Mouse (Mus musculus) neural tube, embryonic 15.5 days (tissue): ENCODE results near the gene Spred2. TPM values are rescaled to one million over a fixed set of nuclear protein-coding genes. Genes with fewer than 3 reads are reported as not detected.

Experiments used
- ATAC-seq: fragments of 200-750 bp; cut with Nextera tagmentation; 2 replicates; pipeline ENCODE4 v1.8.0; 2017; ENCODE audit warnings: mild to moderate bottlenecking, moderate TSS enrichment, moderate library complexity; ENCODE audit not compliant: low FRiP score
- H3K27ac ChIP-seq: fragments of 300-500 bp; sonication (generic); replicated peaks from 2 replicates; pipeline ENCODE4 v1.5.1; 2015; ENCODE audit warnings: mild to moderate bottlenecking, inconsistent platforms
- H3K27me3 ChIP-seq: fragments of 300-500 bp; sonication (generic); replicated peaks from 2 replicates; pipeline ENCODE4 v1.6.1; 2015; ENCODE audit warnings: inconsistent platforms
- H3K36me3 ChIP-seq: fragments of 300-500 bp; sonication (generic); 2 replicates; pipeline ENCODE4 v1.6.1; 2015; ENCODE audit warnings: inconsistent platforms
- H3K4me1 ChIP-seq: fragments of 300-500 bp; sonication (generic); 2 replicates; pipeline ENCODE4 v1.6.1; 2015; ENCODE audit warnings: inconsistent platforms
- H3K4me2 ChIP-seq: fragments of 300-500 bp; sonication (generic); 2 replicates; pipeline ENCODE4 v1.6.1; 2015; ENCODE audit warnings: inconsistent platforms, mild to moderate bottlenecking, moderate library complexity
- H3K4me3 ChIP-seq: fragments of 300-500 bp; sonication (generic); replicated peaks from 2 replicates; pipeline ENCODE4 v1.5.1; 2015; ENCODE audit warnings: mild to moderate bottlenecking, inconsistent platforms
- H3K9ac ChIP-seq: fragments of 300-500 bp; sonication (generic); replicated peaks from 2 replicates; pipeline ENCODE4 v1.6.1; 2015; ENCODE audit warnings: mild to moderate bottlenecking, inconsistent platforms
- H3K9me3 ChIP-seq: fragments of 300-500 bp; sonication (generic); replicated peaks from 2 replicates; pipeline ENCODE4 v1.6.1; 2016; ENCODE audit warnings: inconsistent platforms
- WGBS: fragments of 180-500 bp; shearing (Covaris S2); methylation state at CpG from one replicate; pipeline ENCODE4 v1.1.7; 2015; ENCODE audit warnings: mixed read lengths; 5-methylcytosine and 5-hydroxymethylcytosine counted together
- polyA plus RNA-seq: library from polyadenylated mRNA; unstranded; fragments of >200 nt; fragmentation: Nextera tagmentation; extraction: Ambion mirVana; gene quantifications from 2 replicates; pipeline ENCODE4 v1.2.1, GENCODE M21; 2015

Gene Spred2
- polyA plus RNA-seq, 1 experiment from 2014 or later = 7.2 TPM

DNA sequence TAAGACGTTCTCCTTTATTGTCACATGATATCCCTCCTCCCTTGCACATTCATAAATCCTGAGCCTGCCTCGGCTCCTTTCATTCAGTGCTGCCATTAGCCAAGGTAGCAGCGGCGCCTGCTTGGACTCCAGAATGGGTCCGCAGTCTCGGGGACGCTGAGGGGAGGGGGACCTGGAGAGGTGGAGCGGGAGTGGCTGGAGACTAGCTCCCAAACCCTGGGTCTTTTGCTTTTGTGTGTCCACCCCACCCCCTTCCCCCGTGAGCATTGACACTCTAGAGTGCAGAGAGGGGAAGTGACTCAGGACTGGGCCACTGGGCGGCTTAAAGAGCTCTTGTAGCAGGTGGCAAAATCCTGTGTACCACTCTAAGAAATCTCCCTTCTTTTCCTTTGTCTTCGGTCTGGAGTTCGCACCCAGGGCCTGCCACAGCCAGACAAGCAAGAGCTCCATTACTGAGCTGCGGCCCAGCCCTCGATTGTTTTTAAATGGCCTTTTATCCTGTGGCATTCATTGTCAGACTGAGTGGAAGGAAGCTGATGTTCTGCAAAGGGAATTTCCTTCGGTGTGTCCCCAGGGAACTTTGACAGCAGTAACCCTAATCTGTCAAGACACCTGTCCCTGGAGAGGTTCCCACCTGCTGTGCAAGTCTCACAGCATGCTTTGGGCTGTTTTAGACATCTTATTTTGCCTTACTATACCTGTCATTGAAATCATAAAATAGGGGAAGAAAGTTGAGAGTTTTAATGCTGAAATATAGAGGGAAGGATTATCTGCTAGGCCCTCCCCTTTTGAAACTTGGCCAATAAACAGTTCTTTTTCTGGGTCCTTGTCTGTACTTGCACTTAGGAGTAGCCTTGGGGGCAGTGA is 2.0 kb downstream of the Spred2 start:
- Histone ChIP-seq H3K36me3 (no peaks in the 10 kb centered on the region), H3K9me3 (no peaks in the 10 kb centered on the region), H3K27me3 (no peaks in the 10 kb centered on the region), H3K4me1 (peaks cover 40% of the 10 kb centered on the region), H3K4me3 (peak overlapping the region; percentile 93), H3K4me2 (peak overlapping the region; percentile 72), H3K27ac (peak overlapping the region; percentile 98), H3K9ac (peak overlapping the region; percentile 83)
- ATAC-seq = peak; percentile 56
- WGBS = under 1% methylated on average over 15 of the region's 15 CpGs

DNA sequence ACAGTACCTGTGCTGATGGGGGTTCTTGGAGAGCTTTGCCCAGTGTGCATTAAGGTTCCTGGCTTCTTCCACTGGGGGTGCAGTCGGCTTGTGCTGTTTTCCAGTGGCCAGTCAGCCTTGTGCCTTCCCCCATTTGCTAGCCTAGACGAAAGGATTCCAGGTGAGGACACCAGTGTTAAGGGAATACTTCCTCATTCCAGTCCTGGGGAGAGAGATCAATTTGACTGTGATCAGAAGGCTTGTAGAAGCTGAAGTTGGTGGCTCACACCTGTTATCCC is 2.6 kb downstream of the Spred2 start:
- Histone ChIP-seq H3K27ac (no peak overlapping the region), H3K9ac (0 out of 2 replicates have a peak overlapping the region, but pooled peaks have one; percentile 83), H3K36me3 (no peaks in the 10 kb centered on the region), H3K4me1 (peaks cover 40% of the 10 kb centered on the region), H3K27me3 (no peaks in the 10 kb centered on the region), H3K4me2 (peak overlapping the region; percentile 72), H3K4me3 (peak overlapping the region; percentile 93), H3K9me3 (no peaks in the 10 kb centered on the region)
- 48% methylated on average over 2 of the region's 2 CpGs for WGBS
- ATAC-seq = no peak

DNA sequence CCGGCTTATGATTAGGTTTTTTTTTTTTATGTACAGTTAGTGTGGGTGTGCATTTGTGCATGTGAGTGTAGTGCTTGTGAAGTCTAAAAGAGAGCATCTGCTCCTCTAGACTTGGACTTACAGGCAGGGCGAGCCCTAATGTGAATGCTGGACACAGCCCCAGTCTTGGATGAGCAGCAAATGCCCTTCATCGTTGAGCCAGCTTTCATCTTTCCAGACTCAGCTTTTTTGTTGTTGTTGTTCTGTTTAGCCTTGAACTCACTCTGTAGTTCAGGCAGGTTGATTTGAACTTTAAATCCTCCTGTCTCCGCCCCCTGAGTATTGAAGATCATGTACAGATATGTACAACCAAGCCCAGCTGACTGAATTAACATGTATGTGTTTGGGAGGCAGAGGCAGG is 4.5 kb downstream of the Spred2 start:
- no peak for ATAC-seq
- peaks cover 39% of the 10 kb centered on the region for H3K4me1 ChIP-seq
- WGBS = 85% methylated on average over 4 of the region's 4 CpGs
- no peak overlapping the region for H3K4me2 ChIP-seq
- no peaks in the 10 kb centered on the region for H3K27me3 ChIP-seq
- no peak overlapping the region for H3K9ac ChIP-seq
- no peak overlapping the region for H3K4me3 ChIP-seq
- H3K27ac ChIP-seq = no peak overlapping the region
- no peaks in the 10 kb centered on the region for H3K36me3 ChIP-seq
- H3K9me3 ChIP-seq = no peaks in the 10 kb centered on the region

DNA sequence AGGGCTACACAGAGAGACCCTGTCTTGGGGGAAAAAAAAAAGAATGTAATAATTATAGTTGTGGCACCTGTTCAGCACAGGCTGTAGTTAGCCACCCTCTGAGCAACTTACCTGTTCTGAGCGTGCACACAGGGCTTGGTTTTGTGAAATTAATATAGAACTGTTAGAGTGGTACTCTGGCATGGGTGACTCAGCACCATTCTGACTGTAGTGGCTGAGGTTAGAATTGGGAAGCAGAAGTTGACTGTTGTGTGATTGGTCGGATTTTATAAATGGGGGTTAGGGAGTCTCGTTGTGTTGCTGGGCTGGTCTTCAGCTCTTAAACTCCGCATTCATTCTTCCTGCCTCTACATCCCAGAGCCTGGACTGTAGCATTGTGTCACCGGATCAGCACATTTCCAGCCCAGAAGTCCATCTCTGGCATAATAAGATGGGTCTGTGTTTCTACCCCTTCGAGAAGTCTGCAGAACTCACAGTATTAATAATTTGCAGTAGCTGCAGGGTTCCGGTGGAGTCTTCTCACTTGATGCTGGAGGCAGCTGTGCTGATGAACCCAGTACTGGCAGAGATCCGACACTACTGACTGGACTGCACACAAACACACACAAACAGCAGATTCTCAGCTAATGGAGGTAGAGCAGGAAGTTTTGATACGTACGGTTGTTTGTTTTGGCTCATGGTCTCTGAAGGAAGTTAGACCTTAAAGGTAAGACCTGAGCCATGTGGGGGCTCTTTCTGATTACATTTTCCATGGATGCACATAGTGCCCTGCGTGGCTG is 5.1 kb downstream of the Spred2 start:
- peaks cover 37% of the 10 kb centered on the region for H3K4me1 ChIP-seq
- 75% methylated on average over 11 of the region's 11 CpGs for WGBS
- H3K9ac ChIP-seq = no peak overlapping the region
- H3K36me3 ChIP-seq = no peaks in the 10 kb centered on the region
- H3K27ac ChIP-seq = no peak overlapping the region
- no peaks in the 10 kb centered on the region for H3K27me3 ChIP-seq
- no peak overlapping the region for H3K4me3 ChIP-seq
- ATAC-seq = no peak
- no peaks in the 10 kb centered on the region for H3K9me3 ChIP-seq
- H3K4me2 ChIP-seq = no peak overlapping the region

DNA sequence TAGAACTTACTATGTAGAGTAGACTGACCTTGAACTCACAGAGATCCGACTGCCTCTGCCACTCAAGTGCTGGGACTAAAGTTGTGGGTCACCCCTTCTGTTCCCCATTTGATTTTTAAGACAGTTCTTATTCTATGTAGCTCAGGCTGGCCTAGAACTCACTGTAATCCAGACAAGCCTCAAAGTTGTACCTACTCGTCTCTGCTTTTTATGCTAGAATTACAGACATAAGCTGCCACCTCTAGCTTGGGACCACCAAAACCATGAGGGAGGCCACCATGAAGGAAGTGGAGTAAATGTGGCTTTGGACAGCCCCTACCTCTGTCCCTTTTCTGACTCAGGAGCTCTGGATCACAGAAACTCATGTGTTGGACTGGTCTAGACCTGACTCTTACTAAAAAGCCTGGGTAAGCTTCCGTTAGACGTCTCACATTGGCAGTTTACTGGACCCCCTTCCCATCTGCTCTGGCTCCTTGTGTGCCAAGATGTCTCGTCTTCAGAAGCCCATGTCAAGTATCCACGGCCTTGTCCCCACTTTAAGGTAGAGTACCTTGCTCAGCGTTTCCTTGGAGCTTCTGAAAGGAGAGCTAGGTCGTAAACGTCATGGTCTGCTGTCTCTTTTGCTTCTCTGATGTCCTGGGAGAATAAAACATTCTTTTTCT is 7.5 kb downstream of the Spred2 start:
- no peaks in the 10 kb centered on the region for H3K36me3 ChIP-seq
- 90% methylated on average over 9 of the region's 9 CpGs for WGBS
- no peak overlapping the region for H3K4me3 ChIP-seq
- no peak overlapping the region for H3K4me2 ChIP-seq
- no peak for ATAC-seq
- no peak overlapping the region for H3K9ac ChIP-seq
- no peaks in the 10 kb centered on the region for H3K9me3 ChIP-seq
- no peaks in the 10 kb centered on the region for H3K27me3 ChIP-seq
- H3K27ac ChIP-seq = no peak overlapping the region
- H3K4me1 ChIP-seq = peaks cover 43% of the 10 kb centered on the region

DNA sequence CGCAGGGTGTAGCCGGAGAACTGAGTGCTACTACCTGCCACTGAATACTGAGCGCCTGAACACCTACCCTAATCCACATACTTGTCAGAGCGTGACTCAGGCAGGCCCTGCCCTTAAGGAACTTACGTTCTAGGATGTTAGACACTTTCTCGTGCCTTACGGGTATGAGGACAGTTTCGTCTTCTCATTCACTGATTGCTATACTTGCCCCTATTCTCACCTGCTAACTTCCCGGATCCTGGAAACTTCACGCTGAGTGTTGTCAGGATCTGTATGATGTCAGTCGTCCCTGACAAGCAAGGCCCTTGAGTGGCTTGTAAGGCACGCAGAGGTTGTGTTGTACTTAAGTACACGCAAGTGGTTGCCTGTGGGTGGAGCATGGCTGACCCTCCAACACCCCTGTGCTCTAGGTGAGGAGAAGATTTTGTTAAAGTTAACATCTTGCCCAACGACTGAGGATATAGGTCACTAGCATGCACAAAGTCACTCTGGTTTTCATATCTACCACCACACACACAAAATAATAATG is 8.9 kb downstream of the Spred2 start:
- Histone ChIP-seq H3K9ac (no peak overlapping the region), H3K27ac (no peak overlapping the region), H3K4me3 (no peak overlapping the region), H3K4me2 (no peak overlapping the region), H3K4me1 (peaks cover 32% of the 10 kb centered on the region), H3K36me3 (no peaks in the 10 kb centered on the region), H3K9me3 (no peaks in the 10 kb centered on the region), H3K27me3 (no peaks in the 10 kb centered on the region)
- no peak for ATAC-seq
- WGBS = 94% methylated on average over 14 of the region's 14 CpGs

DNA sequence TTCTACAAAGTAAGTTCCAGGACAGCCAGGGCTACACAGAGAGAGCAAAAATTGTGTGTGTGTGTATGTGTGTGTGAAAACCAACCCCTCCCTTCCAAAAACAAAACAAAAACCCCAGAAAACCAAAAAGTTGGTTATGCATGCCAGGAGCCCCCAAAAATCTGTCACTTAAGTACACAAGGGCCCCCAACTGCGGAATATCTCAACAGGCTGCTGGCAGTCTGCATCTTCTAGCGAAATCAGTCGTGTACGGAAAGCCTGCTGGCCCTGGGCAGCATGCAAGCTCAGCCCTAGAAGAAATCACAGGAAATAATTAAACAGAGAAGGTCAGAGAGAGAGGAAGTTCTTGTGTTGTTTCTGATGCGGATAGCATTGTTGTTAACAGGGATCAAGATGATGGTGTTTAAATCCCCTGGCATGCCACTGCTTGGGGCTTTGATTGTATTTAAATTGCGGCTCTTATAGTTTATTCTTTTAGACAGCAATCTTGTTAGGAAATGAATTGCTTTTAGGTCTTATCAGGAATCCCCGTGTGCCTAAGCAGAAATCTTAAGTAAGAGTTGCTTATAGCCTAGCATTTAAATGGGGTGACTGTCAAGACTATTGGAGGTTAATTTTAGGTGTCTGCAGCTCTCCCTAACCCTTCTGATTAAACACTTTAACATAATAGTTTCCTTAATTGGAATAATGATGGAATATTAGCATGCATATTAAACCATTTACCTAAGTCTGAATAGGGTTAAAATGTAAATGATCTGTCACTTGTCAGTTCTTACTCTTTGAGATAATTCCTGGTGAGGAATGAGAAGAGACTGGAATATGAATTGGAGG is 11.6 kb downstream of the Spred2 start:
- Histone ChIP-seq H3K9me3 (no peaks in the 10 kb centered on the region), H3K36me3 (no peaks in the 10 kb centered on the region), H3K4me1 (peaks cover 29% of the 10 kb centered on the region), H3K4me2 (no peak overlapping the region), H3K27me3 (no peaks in the 10 kb centered on the region), H3K9ac (no peak overlapping the region), H3K27ac (no peak overlapping the region), H3K4me3 (no peak overlapping the region)
- ATAC-seq = no peak
- 57% methylated on average over 7 of the region's 7 CpGs for WGBS

DNA sequence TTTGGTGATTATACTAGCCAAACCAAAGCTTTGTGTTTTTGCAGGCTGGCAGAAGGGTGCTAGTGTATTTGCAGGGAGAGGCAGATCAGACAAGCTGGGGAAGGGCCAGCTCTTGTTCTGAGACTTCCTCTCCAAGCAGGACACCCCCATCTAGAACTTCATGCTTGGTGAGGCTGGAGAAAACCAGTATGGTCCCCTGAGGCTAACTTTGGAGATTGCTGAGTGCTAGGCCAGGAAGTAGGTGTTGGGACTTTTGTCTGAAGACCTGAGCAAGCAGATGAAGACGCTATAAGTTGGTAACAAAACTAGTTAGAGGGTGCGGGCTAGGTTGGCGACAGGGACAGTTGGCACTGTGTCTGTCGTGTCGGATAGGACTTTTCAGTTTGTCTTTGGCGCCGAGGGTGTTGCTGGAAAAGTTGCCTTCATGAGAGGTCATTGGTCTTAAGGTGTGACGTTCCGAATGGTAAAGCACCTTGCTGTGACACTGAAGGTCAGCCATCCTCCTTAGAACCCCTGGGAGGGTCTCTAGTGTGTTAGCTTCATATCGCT is 14.4 kb downstream of the Spred2 start:
- no peaks in the 10 kb centered on the region for H3K9me3 ChIP-seq
- no peak overlapping the region for H3K27ac ChIP-seq
- WGBS = 93% methylated on average over 10 of the region's 10 CpGs

GRCm38 (mm10) chr11:19939305-19939730 is 15.1 kb downstream of the Spred2 start:
- no peaks in the 10 kb centered on the region for H3K9me3 ChIP-seq
- H3K36me3 ChIP-seq = no peaks in the 10 kb centered on the region
- 73% methylated on average over 5 of the region's 5 CpGs for WGBS
- peaks cover 40% of the 10 kb centered on the region for H3K4me1 ChIP-seq
- no peak overlapping the region for H3K27ac ChIP-seq
- no peak overlapping the region for H3K4me2 ChIP-seq
- H3K9ac ChIP-seq = no peak overlapping the region
- no peak overlapping the region for H3K4me3 ChIP-seq
- H3K27me3 ChIP-seq = no peaks in the 10 kb centered on the region
- no peak for ATAC-seq

More for the DNA sequence above, 14.4 kb downstream of the Spred2 start:
- Histone ChIP-seq H3K4me3 (no peak overlapping the region), H3K36me3 (no peaks in the 10 kb centered on the region), H3K9ac (no peak overlapping the region), H3K27me3 (no peaks in the 10 kb centered on the region), H3K4me2 (no peak overlapping the region), H3K4me1 (peaks cover 40% of the 10 kb centered on the region)
- no peak for ATAC-seq

DNA sequence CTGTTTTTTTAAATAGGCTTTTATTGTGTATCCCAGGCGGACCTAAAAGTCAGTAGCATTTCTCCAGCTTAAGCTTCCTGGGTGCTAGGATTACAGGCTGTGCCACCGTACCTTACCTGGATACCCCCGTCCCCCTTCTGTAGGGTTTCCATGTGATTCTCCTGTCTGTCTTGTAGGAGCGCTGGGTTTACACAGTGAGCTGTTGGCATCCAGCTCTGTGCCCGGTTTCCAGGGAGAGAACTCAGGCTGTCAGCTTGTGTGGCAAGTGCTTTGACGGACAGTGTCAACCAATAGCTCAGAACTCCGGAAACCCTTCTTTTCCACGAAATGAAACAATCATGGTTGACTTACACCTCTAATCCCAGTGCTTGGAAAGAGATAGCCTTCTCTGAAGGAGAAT is 15.7 kb downstream of the Spred2 start:
- H3K9ac ChIP-seq = no peak overlapping the region
- H3K36me3 ChIP-seq = no peaks in the 10 kb centered on the region
- no peaks in the 10 kb centered on the region for H3K9me3 ChIP-seq
- H3K27ac ChIP-seq = no peak overlapping the region
- no peaks in the 10 kb centered on the region for H3K27me3 ChIP-seq
- no peak for ATAC-seq
- H3K4me1 ChIP-seq = peaks cover 42% of the 10 kb centered on the region
- no peak overlapping the region for H3K4me3 ChIP-seq
- 88% methylated on average over 8 of the region's 8 CpGs for WGBS
- H3K4me2 ChIP-seq = no peak overlapping the region
